Mouse (Mus musculus) liver, adult 2 months (tissue): ENCODE data around the gene Slc39a11. TPM values are rescaled to one million over a fixed set of nuclear protein-coding genes. Genes with fewer than 3 reads are reported as not detected.
A peak's percentile ranks its signal among the peaks of the same experiment; 100 is the strongest.

Source experiments
- DNase-seq: peaks from one replicate; pipeline ENCODE4 v3.0.0-alpha.2; 2011; ENCODE audit warnings: low read depth, low spot score; ENCODE audit errors: extremely low read depth
- H3K27ac ChIP-seq: fragments of 200-500 bp; replicated peaks from 2 replicates; pipeline ENCODE4 v1.5.1; 2012; ENCODE audit warnings: low read depth, mild to moderate bottlenecking, control low read depth, inconsistent platforms, low read length; ENCODE audit not compliant: insufficient read depth
- H3K27me3 ChIP-seq: fragments of 200-500 bp; 2 replicates; pipeline ENCODE4 v1.6.1; 2012; ENCODE audit warnings: mild to moderate bottlenecking, moderate library complexity, low read length, inconsistent platforms; ENCODE audit not compliant: control insufficient read depth, insufficient read depth
- H3K36me3 ChIP-seq: fragments of 200-500 bp; 2 replicates; pipeline ENCODE4 v1.6.1; 2012; ENCODE audit warnings: low read length, inconsistent platforms; ENCODE audit not compliant: control insufficient read depth, insufficient read depth
- H3K4me1 ChIP-seq: fragments of 200-500 bp; 2 replicates; pipeline ENCODE4 v1.6.1; 2011; ENCODE audit warnings: low read length; ENCODE audit not compliant: control insufficient read depth, insufficient read depth
- H3K4me3 ChIP-seq: fragments of 200-500 bp; 2 replicates; pipeline ENCODE4 v1.5.1; 2011; ENCODE audit warnings: low read depth, mild to moderate bottlenecking, control low read depth, low read length, moderate library complexity; ENCODE audit not compliant: insufficient read depth
- H3K79me2 ChIP-seq: fragments of 200-500 bp; 2 replicates; pipeline ENCODE4 v1.6.1; 2012; ENCODE audit warnings: inconsistent platforms, mild to moderate bottlenecking, low read length, moderate library complexity; ENCODE audit not compliant: control insufficient read depth, insufficient read depth
- H3K9ac ChIP-seq: fragments of 200-500 bp; 2 replicates; pipeline ENCODE4 v1.6.1; 2012; ENCODE audit warnings: low read depth, mild to moderate bottlenecking, control low read depth, inconsistent platforms, low read length
- CTCF ChIP-seq: fragments of 200-500 bp; IDR thresholded peaks from 2 replicates; pipeline ENCODE4 v1.5.1; 2011; ENCODE audit warnings: low read depth, low read length, control low read depth
- POLR2A ChIP-seq: fragments of 200-500 bp; IDR thresholded peaks from 2 replicates; pipeline ENCODE4 v1.6.1; 2011; ENCODE audit warnings: low read length, control low read depth; ENCODE audit not compliant: insufficient read depth; ENCODE audit errors: extremely low read depth
- WGBS: fragments of 180-500 bp; shearing (Covaris S2); methylation state at CpG from one replicate; pipeline ENCODE4 v1.1.7; 2018; 5-methylcytosine and 5-hydroxymethylcytosine counted together
- polyA plus RNA-seq: library from polyadenylated mRNA; depleted of rRNA; stranded (reverse); fragments of >200 nt; gene quantifications from 2 replicates; pipeline ENCODE4 v1.2.3, GENCODE M21; 2012
- total RNA-seq: library from RNA; depleted of rRNA; stranded (reverse); fragments of >200 nt; gene quantifications from 2 replicates; pipeline ENCODE4 v1.2.3, GENCODE M21; 2014

Slc39a11 gene
- total and polyA plus RNA-seq, 2 experiments, result 18.8 to 22.8 TPM

DNA sequence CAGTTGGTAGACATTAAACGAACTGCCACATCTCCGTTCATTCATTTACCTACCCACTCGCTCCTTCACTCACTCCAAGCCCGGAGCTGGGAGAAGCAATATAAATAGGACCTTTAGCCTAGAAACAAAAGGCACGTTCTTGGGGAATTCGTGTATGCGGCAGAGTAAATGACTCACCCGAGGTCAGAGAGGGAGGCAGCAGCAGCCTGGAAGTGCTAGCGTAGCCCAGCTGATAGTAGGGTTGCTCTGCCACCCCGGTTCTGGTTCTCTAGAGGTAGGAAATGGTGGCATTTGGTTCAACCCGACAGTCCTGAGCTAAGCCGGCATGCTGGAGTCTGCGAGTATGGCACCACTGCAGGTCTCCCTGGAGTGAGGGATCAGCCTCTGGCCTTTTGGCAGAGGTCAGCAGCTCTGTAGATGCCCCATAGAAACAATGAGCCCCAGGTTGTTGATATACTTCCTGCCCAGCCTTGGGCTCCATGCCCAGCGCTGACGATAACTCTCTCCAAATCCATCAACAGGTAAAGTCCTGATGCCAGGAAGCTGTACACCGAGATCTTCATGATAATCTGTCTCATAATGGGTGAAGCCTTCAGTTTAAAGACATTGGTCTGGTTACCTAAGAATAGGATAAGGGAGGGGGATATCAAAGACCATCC is 440.5 kb downstream of the Slc39a11 start:
- TF ChIP-seq POLR2A, result no peak
- no peak for TF ChIP-seq CTCF
- WGBS, result 59% methylated on average over 16 of the region's 16 CpGs
- Histone ChIP-seq H3K4me1 (no peaks in the 10 kb centered on the region), H3K36me3 (no peaks in the 10 kb centered on the region), H3K79me2 (no peaks in the 10 kb centered on the region), H3K27me3 (no peaks in the 10 kb centered on the region), H3K4me3 (no peak overlapping the region), H3K27ac (no peak overlapping the region), H3K9ac (no peak overlapping the region)
- DNase-seq, result no peak

DNA sequence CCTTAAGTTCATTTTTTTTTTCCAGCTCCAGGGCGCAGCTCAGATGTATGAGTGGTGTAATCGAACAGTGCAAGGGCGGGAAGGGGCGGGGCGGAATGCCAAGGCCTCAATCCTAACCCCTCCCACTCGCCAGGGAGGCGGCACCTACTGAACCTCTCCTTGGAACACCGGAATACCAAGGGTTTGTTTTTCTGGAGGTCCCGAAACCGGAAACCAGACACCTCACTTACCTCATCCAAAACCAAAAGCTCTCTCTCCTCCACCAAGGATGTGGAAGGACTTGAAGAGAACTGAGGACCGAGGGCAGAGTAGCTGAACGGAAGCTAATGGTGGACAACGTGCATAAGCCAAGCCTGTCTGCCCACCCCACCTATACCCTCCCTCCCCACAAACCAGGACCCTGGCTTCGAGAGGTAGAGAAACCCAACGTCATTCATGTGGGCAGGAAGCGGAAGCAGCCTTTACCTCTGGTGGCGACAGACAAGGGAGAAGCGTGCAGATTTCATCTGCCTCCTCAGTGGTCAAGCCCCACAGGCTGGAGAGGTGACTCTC is 441.3 kb downstream of the Slc39a11 start:
- H3K4me3 ChIP-seq, result no peak overlapping the region
- WGBS, result 72% methylated on average over 18 of the region's 18 CpGs
- no peaks in the 10 kb centered on the region for H3K79me2 ChIP-seq
- H3K36me3 ChIP-seq, result no peaks in the 10 kb centered on the region
- no peak for TF ChIP-seq CTCF
- TF ChIP-seq POLR2A, result no peak
- H3K27me3 ChIP-seq, result no peaks in the 10 kb centered on the region
- no peak overlapping the region for H3K27ac ChIP-seq
- no peak for DNase-seq
- no peak overlapping the region for H3K9ac ChIP-seq
- no peaks in the 10 kb centered on the region for H3K4me1 ChIP-seq

DNA sequence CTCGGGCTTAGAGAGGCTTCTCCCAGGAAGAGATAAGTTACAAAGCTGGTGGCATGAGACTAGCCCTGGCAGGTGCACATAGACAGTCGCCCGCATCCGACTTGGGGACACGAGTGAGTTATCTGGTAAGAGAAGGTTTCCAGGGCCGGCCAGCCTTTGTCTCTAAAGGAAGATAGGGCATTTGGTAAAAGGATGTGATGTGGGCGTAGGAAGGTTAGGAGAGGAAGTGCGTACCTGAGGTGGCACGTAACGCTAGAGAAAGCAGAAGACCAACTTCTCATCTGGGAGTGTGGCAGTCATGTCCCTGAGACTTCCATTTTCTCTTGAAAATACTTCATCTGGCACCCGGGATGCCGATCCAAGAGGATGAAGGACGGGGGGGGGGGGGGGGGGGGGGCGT is 441.9 kb downstream of the Slc39a11 start:
- DNase-seq, result no peak
- H3K9ac ChIP-seq, result no peak overlapping the region
- no peak for TF ChIP-seq POLR2A
- TF ChIP-seq CTCF, result no peak
- H3K27me3 ChIP-seq, result no peaks in the 10 kb centered on the region
- no peak overlapping the region for H3K4me3 ChIP-seq
- H3K4me1 ChIP-seq, result no peaks in the 10 kb centered on the region
- H3K27ac ChIP-seq, result no peak overlapping the region
- H3K36me3 ChIP-seq, result no peaks in the 10 kb centered on the region
- no peaks in the 10 kb centered on the region for H3K79me2 ChIP-seq
- WGBS, result 78% methylated on average over 13 of the region's 14 CpGs

DNA sequence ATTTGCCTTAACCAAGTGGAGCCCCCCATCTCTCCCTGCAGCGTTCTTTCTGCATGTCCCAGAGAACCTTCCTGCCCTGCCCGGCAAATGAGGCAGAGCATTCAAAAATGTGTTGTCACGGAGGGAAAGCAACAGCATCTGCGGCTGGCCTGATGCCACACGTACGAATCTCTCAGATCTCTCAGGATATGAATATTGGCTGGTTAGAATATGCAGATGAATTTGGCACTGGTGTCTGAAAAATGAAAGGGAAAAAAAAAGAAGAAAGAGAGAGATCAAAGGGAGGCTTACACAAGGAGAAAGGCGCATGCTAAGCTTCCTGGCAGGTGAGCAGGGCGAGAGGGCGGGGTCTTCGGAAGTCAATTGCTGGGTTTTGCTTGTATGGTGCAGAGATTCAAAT is 443.8 kb downstream of the Slc39a11 start:
- Histone ChIP-seq H3K27me3 (no peaks in the 10 kb centered on the region), H3K4me1 (no peaks in the 10 kb centered on the region), H3K36me3 (no peaks in the 10 kb centered on the region), H3K27ac (no peak overlapping the region), H3K9ac (no peak overlapping the region), H3K4me3 (no peak overlapping the region), H3K79me2 (no peaks in the 10 kb centered on the region)
- DNase-seq, result no peak
- WGBS, result 83% methylated on average over 10 of the region's 10 CpGs
- TF ChIP-seq CTCF (no peak), POLR2A (no peak)

DNA sequence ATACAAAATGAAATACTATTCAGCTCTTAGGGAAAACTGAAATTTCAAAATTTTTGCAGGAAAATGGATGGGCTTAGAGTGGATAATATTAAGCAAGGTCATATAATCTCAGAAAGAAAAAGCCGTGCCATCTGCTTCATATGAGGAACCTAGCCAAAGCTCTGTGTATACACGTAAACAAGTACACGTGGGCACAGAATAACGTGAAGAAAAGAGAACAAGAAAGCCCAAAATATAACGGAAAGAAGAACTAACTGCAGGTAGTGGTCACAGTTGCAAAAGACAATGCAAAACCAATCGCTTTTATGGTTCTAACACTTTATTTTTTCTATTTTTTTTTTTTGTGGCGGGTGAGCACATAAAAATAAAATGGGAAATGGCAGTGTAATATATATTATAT is 446.9 kb downstream of the Slc39a11 start:
- WGBS, result 86% methylated on average over 7 of the region's 7 CpGs

DNA sequence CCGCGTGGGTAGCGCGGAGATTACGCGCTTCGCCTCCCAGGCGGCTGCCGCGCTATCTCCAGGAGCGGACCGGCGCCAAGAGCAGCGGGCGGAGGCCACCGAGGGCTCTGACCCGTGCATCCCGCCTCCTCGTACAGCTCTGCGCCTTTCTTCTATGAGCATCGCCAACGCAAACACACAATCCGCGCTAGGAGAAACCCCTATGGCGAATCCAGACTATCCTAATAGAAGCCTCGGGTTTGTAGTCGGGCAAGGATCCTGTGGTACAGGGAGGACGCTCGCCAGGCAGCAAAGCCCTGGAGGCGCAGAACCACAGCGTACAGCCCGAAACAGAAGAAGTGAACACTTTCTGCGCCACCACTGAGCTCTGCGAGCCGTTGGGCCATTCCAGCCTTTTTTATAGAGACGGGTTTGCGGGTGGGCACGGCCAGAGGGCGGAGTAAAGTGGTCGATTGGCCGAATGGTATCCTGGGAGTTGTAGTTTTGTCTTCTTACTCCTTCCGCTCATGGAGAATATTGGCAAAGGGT is 448.3 kb downstream of the Slc39a11 start:
- peak; percentile 74 for DNase-seq
- TF ChIP-seq POLR2A (peak; percentile 91), CTCF (no peak)
- peak overlapping the region; percentile 63 for H3K4me3 ChIP-seq
- under 1% methylated on average over 42 of the region's 42 CpGs for WGBS
- no peaks in the 10 kb centered on the region for H3K36me3 ChIP-seq
- no peaks in the 10 kb centered on the region for H3K27me3 ChIP-seq
- H3K79me2 ChIP-seq, result peaks cover 4% of the 10 kb centered on the region; the same call in 1 of the 2 replicates
- peak overlapping the region; percentile 63 for H3K27ac ChIP-seq
- peak overlapping the region; percentile 47 for H3K9ac ChIP-seq
- no peaks in the 10 kb centered on the region for H3K4me1 ChIP-seq

More for the DNA sequence above, 446.9 kb downstream of the Slc39a11 start:
- H3K79me2 ChIP-seq, result peaks cover 4% of the 10 kb centered on the region; the same call in 1 of the 2 replicates
- no peaks in the 10 kb centered on the region for H3K4me1 ChIP-seq
- no peak overlapping the region for H3K9ac ChIP-seq
- H3K27ac ChIP-seq, result no peak overlapping the region
- no peak for DNase-seq
- H3K27me3 ChIP-seq, result no peaks in the 10 kb centered on the region
- H3K36me3 ChIP-seq, result no peaks in the 10 kb centered on the region
- no peak overlapping the region for H3K4me3 ChIP-seq
- no peak for TF ChIP-seq CTCF
- no peak for TF ChIP-seq POLR2A
